Mouse (Mus musculus) intestine, postnatal 0 days (tissue): ENCODE data around the gene Zfp583. TPM values are rescaled to one million over a fixed set of nuclear protein-coding genes. Genes with fewer than 3 reads are reported as not detected.
"Not testable (repeated sequence)": the region's sequence is repeated elsewhere in the genome, so short reads cannot be mapped to it uniquely, and the experiment has no call there.

Experiments used
- ATAC-seq: fragments of 200-750 bp; cut with Nextera tagmentation; 2 replicates; pipeline ENCODE4 v1.8.0; 2017; ENCODE audit warnings: mild to moderate bottlenecking, moderate TSS enrichment, moderate library complexity
- H3K27ac ChIP-seq: fragments of 300-500 bp; sonication (generic); 2 replicates; pipeline ENCODE4 v1.5.1; 2014; ENCODE audit warnings: mild to moderate bottlenecking, low read depth, low read length, moderate library complexity
- H3K27me3 ChIP-seq: fragments of 300-500 bp; sonication (generic); replicated peaks from 2 replicates; pipeline ENCODE4 v1.6.1; 2014; ENCODE audit warnings: low read length, mixed read lengths; ENCODE audit not compliant: control insufficient read depth, insufficient read depth
- H3K36me3 ChIP-seq: fragments of 300-500 bp; sonication (generic); 2 replicates; pipeline ENCODE4 v1.6.1; 2014; ENCODE audit warnings: mild to moderate bottlenecking, moderate library complexity; ENCODE audit not compliant: control insufficient read depth, insufficient read depth
- H3K4me1 ChIP-seq: fragments of 300-500 bp; sonication (generic); replicated peaks from 2 replicates; pipeline ENCODE4 v1.6.1; 2014; ENCODE audit warnings: antibody characterized with exemption, low read length, mixed read lengths; ENCODE audit not compliant: control insufficient read depth, insufficient read depth
- H3K4me2 ChIP-seq: fragments of 300-500 bp; sonication (generic); replicated peaks from 2 replicates; pipeline ENCODE4 v1.6.1; 2014; ENCODE audit warnings: low read depth, mild to moderate bottlenecking, moderate library complexity
- H3K4me3 ChIP-seq: fragments of 300-500 bp; sonication (generic); 2 replicates; pipeline ENCODE4 v1.5.1; 2014; ENCODE audit warnings: low read depth, low read length
- H3K9ac ChIP-seq: fragments of 300-500 bp; sonication (generic); 2 replicates; pipeline ENCODE4 v1.6.1; 2014; ENCODE audit warnings: mild to moderate bottlenecking, low read depth, low read length
- H3K9me3 ChIP-seq: fragments of 300-500 bp; sonication (generic); 2 replicates; pipeline ENCODE4 v1.6.1; 2016; ENCODE audit warnings: mixed run types; ENCODE audit not compliant: control insufficient read depth
- CTCF ChIP-seq: sonication (generic); IDR thresholded peaks from 2 replicates; pipeline ENCODE4 v1.5.1; 2016; ENCODE audit warnings: low read depth, mild to moderate bottlenecking, control low read depth, antibody characterized with exemption, moderate library complexity
- WGBS: fragments of 180-500 bp; shearing (Covaris S2); extraction: QIAGEN DNeasy Blood & Tissue Kit; methylation state at CpG from one replicate; pipeline ENCODE4 v1.1.7; 2014; 5-methylcytosine and 5-hydroxymethylcytosine counted together
- polyA plus RNA-seq: library from polyadenylated mRNA; unstranded; fragments of >200 nt; fragmentation: Nextera tagmentation; extraction: Ambion mirVana; gene quantifications from 2 replicates; pipeline ENCODE4 v1.2.1, GENCODE M21; 2015

Gene Zfp583
- 1.2 and 1.7 TPM in 2 replicates for polyA plus RNA-seq

GRCm38 (mm10) chr7:6331233-6331956, at the start of gene Zfp583:
Gene Zfp583 (minus strand): TSS chr7:6331285.
- no peaks in the 10 kb centered on the region for H3K4me1 ChIP-seq
- peak within 1 kb of the TSS; percentile 45 for H3K9ac ChIP-seq
- H3K27ac ChIP-seq = 0 out of 2 replicates have a peak within 1 kb of the TSS, but pooled peaks have one; percentile 1
- peak within 1 kb of the TSS; percentile 64 for H3K4me2 ChIP-seq
- H3K36me3 ChIP-seq = no peaks in the 10 kb centered on the region
- 7% methylated on average over 31 of the region's 31 CpGs for WGBS
- H3K4me3 ChIP-seq = peak within 1 kb of the TSS; percentile 42
- H3K27me3 ChIP-seq = no peaks in the 10 kb centered on the region
- H3K9me3 ChIP-seq = no peaks in the 10 kb centered on the region
- peak; percentile 89 for ATAC-seq
- no peak for TF ChIP-seq CTCF

- no peak overlapping the region for H3K4me2 ChIP-seq
- H3K27ac ChIP-seq = no peak overlapping the region
- no peaks in the 10 kb centered on the region for H3K27me3 ChIP-seq
- no peaks in the 10 kb centered on the region for H3K4me1 ChIP-seq
- H3K36me3 ChIP-seq = peaks cover 14% of the 10 kb centered on the region; the same call in 1 of the 2 replicates
- no peak for ATAC-seq
- no peaks in the 10 kb centered on the region for H3K9me3 ChIP-seq
- no peak overlapping the region for H3K4me3 ChIP-seq
- WGBS = 84% methylated on average over 8 of the region's 8 CpGs
- TF ChIP-seq CTCF = no peak
- no peak overlapping the region for H3K9ac ChIP-seq
These were observed 47.4 kb upstream of the Zfp583 start for GRCm38 (mm10) chr7:6378441-6378840.

GRCm38 (mm10) chr7:6372993-6373392, 41.9 kb upstream of the Zfp583 start:
- Histone ChIP-seq H3K36me3 (0 out of 2 replicates have a peak, but pooled peaks cover 7% of the 10 kb centered on the region), H3K9me3 (no peaks in the 10 kb centered on the region), H3K4me1 (no peaks in the 10 kb centered on the region), H3K4me2 (no peak overlapping the region), H3K4me3 (no peak overlapping the region), H3K9ac (no peak overlapping the region), H3K27ac (no peak overlapping the region), H3K27me3 (no peaks in the 10 kb centered on the region)
- WGBS = 91% methylated on average over 3 of the region's 3 CpGs
- no peak for ATAC-seq
- TF ChIP-seq CTCF = no peak

GRCm38 (mm10) chr7:6369460-6369859, 38.4 kb upstream of the Zfp583 start:
- no peak overlapping the region for H3K9ac ChIP-seq
- no peak for ATAC-seq
- no peak overlapping the region for H3K27ac ChIP-seq
- no peak overlapping the region for H3K4me2 ChIP-seq
- WGBS = 82% methylated on average over 3 of the region's 3 CpGs
- H3K36me3 ChIP-seq = no peaks in the 10 kb centered on the region
- TF ChIP-seq CTCF = no peak
- no peaks in the 10 kb centered on the region for H3K27me3 ChIP-seq
- H3K4me3 ChIP-seq = no peak overlapping the region
- H3K4me1 ChIP-seq = no peaks in the 10 kb centered on the region
- H3K9me3 ChIP-seq = no peaks in the 10 kb centered on the region

DNA sequence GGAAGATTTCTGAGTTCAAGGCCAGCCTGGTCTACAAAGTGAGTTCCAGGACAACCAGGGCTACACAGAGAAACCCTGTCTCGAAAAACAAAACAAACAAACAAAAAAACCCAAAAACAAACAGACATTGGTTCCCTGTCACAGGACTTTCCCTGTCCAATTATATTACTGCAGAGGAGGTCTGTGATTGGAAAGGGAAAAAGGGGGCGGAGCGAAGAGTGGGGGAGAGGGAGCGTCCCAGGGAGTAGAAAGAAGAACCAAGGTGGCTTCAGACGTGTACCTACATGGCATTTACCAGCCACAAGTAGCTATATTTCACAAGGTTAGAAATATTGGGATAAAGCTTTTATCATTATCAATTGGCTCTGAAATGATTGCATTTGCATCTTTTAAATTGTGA, 37.1 kb upstream of the Zfp583 start:
- H3K4me2 ChIP-seq, H3K4me1 ChIP-seq, H3K9me3 ChIP-seq, H3K27me3 ChIP-seq, H3K36me3 ChIP-seq, ATAC-seq, H3K27ac ChIP-seq, H3K4me3 ChIP-seq, H3K9ac ChIP-seq: not testable (repeated sequence)
- WGBS = 83% methylated on average over 5 of the region's 5 CpGs

GRCm38 (mm10) chr7:6367185-6367584, 36.1 kb upstream of the Zfp583 start:
- no peak overlapping the region for H3K27ac ChIP-seq
- H3K4me3 ChIP-seq = no peak overlapping the region
- no peaks in the 10 kb centered on the region for H3K9me3 ChIP-seq
- 90% methylated on average over 5 of the region's 5 CpGs for WGBS
- H3K36me3 ChIP-seq = no peaks in the 10 kb centered on the region
- no peaks in the 10 kb centered on the region for H3K4me1 ChIP-seq
- H3K27me3 ChIP-seq = no peaks in the 10 kb centered on the region
- no peak for TF ChIP-seq CTCF
- H3K4me2 ChIP-seq = no peak overlapping the region
- no peak for ATAC-seq
- no peak overlapping the region for H3K9ac ChIP-seq
